Mouse (Mus musculus): ENCODE data around the gene Dph5. TPM values are rescaled to one million over a fixed set of nuclear protein-coding genes. Genes with fewer than 3 reads are reported as not detected.

Dph5 gene
- polyA plus RNA-seq, 1 experiment from 2014 or later = 12.9 TPM

DNA sequence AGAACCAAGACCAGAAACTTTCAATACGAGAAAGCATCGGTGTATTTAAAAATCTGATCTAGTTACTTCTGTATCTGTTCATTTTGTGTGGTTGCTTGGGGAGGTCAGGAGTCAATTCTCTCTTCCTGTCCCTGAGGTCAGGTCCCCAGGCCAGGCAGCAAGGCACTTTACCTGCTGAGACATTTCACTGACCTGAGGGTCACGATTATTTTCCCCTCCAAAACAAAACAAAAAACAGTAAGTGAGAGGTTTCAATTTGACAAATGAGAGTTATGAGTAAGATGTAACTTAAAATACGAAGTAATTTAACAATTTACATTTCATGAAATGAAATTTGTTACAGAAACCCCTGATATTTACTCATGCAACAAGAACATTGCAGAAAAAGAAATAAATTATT, 64.7 kb downstream of the Dph5 start:
- Histone ChIP-seq H3K4me3 (ENCODE audit: inconsistent target) (no peak overlapping the region), H3K27ac (no peak overlapping the region), H3K36me3 (ENCODE audit: inconsistent target) (peaks cover 81% of the 10 kb centered on the region), H3K79me2 (ENCODE audit: inconsistent target) (no peaks in the 10 kb centered on the region)
- 98% methylated on average over 4 of the region's 4 CpGs for WGBS (ENCODE audit: missing documents)

- no peak overlapping the region for H3K4me3 ChIP-seq (ENCODE audit: inconsistent target)
- peaks cover 83% of the 10 kb centered on the region for H3K36me3 ChIP-seq (ENCODE audit: inconsistent target)
- no peaks in the 10 kb centered on the region for H3K79me2 ChIP-seq (ENCODE audit: inconsistent target)
- WGBS (ENCODE audit: missing documents) = 66% methylated on average over 3 of the region's 3 CpGs
- H3K27ac ChIP-seq = no peak overlapping the region
Observed at GRCm38 (mm10) chr3:115953088-115953487, 65.5 kb downstream of the Dph5 start.

GRCm38 (mm10) chr3:115957223-115957622, 69.6 kb downstream of the Dph5 start:
- Histone ChIP-seq H3K27ac (no peak overlapping the region), H3K4me3 (ENCODE audit: inconsistent target) (no peak overlapping the region), H3K36me3 (ENCODE audit: inconsistent target) (peaks cover 71% of the 10 kb centered on the region), H3K79me2 (ENCODE audit: inconsistent target) (no peaks in the 10 kb centered on the region)
- 99% methylated on average over 7 of the region's 7 CpGs for WGBS (ENCODE audit: missing documents)

DNA sequence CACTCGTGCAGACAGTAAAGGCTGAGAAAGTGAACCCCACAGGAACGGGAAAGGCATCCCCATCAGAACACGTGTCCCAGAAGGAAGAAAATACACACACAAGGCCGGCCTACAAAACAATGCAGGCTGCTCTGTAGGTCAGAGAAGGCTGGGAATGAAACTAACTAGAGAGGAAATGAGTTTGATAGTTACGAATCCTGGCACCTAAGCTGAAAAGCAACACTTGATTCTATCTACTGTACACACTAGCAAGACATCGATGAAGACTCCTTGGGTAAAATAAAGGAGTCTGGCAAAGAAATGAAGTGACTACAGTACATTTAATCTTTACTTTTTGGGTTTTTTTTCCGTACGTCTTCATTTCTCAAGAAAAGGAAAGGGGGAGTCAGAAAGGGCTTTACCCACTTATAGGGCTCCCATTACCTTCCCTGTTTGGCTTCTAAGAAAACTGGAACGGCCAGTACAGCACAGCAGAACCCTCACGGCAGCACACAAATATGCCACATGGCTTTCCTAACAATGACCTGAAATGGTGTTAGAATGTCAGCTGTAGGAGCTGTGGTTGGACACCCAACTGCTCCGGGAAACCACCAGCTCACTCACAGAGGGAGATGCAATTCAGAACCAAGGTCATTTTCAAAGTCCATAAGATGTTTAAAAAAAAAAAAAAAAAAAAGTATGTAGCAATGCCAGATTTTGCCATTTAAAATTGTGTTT, 73.8 kb downstream of the Dph5 start:
- WGBS (ENCODE audit: missing documents) = 89% methylated on average over 11 of the region's 11 CpGs
- H3K36me3 ChIP-seq (ENCODE audit: inconsistent target) = peaks cover 38% of the 10 kb centered on the region
- no peak overlapping the region for H3K4me3 ChIP-seq (ENCODE audit: inconsistent target)
- no peaks in the 10 kb centered on the region for H3K79me2 ChIP-seq (ENCODE audit: inconsistent target)
- H3K27ac ChIP-seq = no peak overlapping the region

GRCm38 (mm10) chr3:115962028-115962415, 74.4 kb downstream of the Dph5 start:
- Histone ChIP-seq H3K4me3 (ENCODE audit: inconsistent target) (no peak overlapping the region), H3K79me2 (ENCODE audit: inconsistent target) (no peaks in the 10 kb centered on the region), H3K36me3 (ENCODE audit: inconsistent target) (peaks cover 33% of the 10 kb centered on the region), H3K27ac (no peak overlapping the region)
- WGBS (ENCODE audit: missing documents) = 92% methylated on average over 4 of the region's 4 CpGs

- Histone ChIP-seq H3K36me3 (ENCODE audit: inconsistent target) (peaks cover 17% of the 10 kb centered on the region), H3K4me3 (ENCODE audit: inconsistent target) (no peak overlapping the region), H3K27ac (no peak overlapping the region), H3K79me2 (ENCODE audit: inconsistent target) (no peaks in the 10 kb centered on the region)
- 83% methylated on average over 1 of the region's 1 CpGs for WGBS (ENCODE audit: missing documents)
Observed at GRCm38 (mm10) chr3:115963597-115963996, 76.0 kb downstream of the Dph5 start.

GRCm38 (mm10) chr3:115964071-115964470, 76.4 kb downstream of the Dph5 start:
- Histone ChIP-seq H3K79me2 (ENCODE audit: inconsistent target) (no peaks in the 10 kb centered on the region), H3K27ac (no peak overlapping the region), H3K36me3 (ENCODE audit: inconsistent target) (peaks cover 14% of the 10 kb centered on the region), H3K4me3 (ENCODE audit: inconsistent target) (no peak overlapping the region)
- WGBS (ENCODE audit: missing documents) = 98% methylated on average over 5 of the region's 5 CpGs

DNA sequence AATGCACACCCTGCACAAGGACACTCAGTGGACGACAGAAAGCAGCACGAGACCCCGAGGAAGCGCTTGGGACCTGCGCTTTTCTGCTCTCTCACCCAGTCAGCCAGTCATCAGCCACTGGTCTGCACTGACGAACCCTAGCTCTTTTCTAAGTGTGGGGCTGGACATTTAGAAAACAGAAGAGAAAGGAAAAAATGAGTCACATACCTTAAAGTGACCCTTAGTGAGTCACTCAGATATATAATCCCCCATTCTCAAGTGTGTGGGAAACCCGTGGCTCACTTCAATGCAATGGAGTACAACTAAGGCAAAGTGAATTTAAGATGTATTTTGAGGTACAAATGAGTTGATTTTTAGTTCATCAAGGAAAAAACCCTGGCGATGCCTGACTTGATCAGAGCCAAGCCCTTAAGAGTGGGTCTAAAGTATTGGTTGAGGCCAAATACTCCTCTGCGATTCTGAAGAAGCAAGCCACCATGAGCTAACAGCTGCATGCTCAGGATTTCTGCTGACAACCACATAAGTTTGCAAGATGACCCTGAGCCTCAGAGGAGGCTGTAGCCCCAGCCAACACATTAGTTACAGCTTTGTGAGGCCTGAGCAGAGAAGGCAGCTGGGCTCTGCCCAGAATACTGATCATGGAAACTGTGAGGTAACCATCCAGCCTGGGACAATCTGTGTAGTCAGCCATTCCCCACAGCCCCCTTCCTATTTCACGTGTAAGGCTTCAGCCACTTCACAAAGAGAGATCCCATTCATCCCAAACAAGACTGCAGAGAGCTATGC, 81.3 kb downstream of the Dph5 start:
- Histone ChIP-seq H3K36me3 (ENCODE audit: inconsistent target) (peaks cover 53% of the 10 kb centered on the region), H3K27ac (no peak overlapping the region), H3K4me3 (ENCODE audit: inconsistent target) (no peak overlapping the region), H3K79me2 (ENCODE audit: inconsistent target) (no peaks in the 10 kb centered on the region)
- WGBS (ENCODE audit: missing documents) = 92% methylated on average over 10 of the region's 10 CpGs

DNA sequence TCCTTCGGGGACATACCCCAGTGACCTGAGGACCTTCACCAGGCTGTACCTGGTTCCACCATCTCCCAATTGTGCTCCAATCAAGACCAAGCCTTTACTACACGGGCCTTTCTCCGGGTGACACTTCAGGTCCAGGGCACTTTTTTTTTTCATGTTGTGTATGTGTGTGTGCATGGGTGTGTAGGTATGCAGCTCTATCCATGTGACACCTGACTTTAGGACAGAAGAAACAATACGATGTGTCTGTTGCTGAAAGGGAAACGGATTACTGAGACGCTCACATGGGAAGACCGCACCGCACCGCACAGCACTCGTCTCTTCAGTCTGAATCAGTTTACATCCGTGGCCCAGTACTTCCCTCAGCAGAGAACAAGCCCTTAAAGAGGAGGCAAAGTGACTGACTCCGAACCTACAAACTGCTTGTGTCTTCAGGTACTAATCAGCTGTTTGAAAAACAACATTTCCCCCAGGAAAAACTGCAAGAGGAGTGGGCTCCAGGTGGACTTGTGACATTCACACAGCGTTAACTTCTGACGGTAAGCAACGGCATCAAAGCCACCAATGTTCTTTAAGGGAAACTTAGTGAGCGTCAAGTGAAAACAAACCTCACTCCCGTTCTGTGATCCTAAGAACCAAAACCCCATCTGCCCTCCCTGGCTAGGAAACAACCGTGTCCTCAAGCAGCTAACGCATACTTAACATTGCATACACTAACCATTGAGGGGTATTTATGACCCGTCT, 83.6 kb downstream of the Dph5 start:
- Histone ChIP-seq H3K27ac (no peak overlapping the region), H3K36me3 (ENCODE audit: inconsistent target) (peaks cover 65% of the 10 kb centered on the region), H3K79me2 (ENCODE audit: inconsistent target) (no peaks in the 10 kb centered on the region), H3K4me3 (ENCODE audit: inconsistent target) (no peak overlapping the region)
- WGBS (ENCODE audit: missing documents) = 95% methylated on average over 17 of the region's 20 CpGs

- no peaks in the 10 kb centered on the region for H3K79me2 ChIP-seq (ENCODE audit: inconsistent target)
- no peak overlapping the region for H3K4me3 ChIP-seq (ENCODE audit: inconsistent target)
- WGBS (ENCODE audit: missing documents) = 92% methylated on average over 14 of the region's 14 CpGs
- no peak overlapping the region for H3K27ac ChIP-seq
- H3K36me3 ChIP-seq (ENCODE audit: inconsistent target) = peaks cover 73% of the 10 kb centered on the region
Observed at GRCm38 (mm10) chr3:115971891-115972646, 84.4 kb downstream of the Dph5 start.

DNA sequence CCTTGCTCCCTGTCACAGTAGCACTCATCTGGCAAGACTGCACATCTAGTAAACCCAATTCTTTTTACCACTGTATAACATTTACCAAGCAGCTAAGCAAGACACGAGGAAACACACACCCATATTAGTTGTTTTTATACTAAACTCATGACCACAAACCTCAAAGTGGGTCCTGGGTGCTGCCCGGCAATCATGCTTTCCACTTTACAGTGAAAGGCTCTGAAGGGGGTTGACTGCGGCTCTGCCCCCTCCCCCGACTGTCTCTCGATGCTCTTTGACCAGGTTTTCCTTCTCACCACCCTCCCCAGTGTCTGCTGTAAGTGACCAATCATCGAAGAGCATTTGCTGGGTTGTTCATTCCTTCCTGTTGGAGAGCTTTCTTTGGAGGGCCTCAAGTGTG, 86.6 kb downstream of the Dph5 start:
- Histone ChIP-seq H3K79me2 (ENCODE audit: inconsistent target) (no peaks in the 10 kb centered on the region), H3K27ac (no peak overlapping the region), H3K4me3 (ENCODE audit: inconsistent target) (no peak overlapping the region), H3K36me3 (ENCODE audit: inconsistent target) (peaks cover 86% of the 10 kb centered on the region)
- 88% methylated on average over 6 of the region's 6 CpGs for WGBS (ENCODE audit: missing documents)

- WGBS (ENCODE audit: missing documents) = 88% methylated on average over 10 of the region's 10 CpGs
- H3K27ac ChIP-seq = no peak overlapping the region
- no peaks in the 10 kb centered on the region for H3K79me2 ChIP-seq (ENCODE audit: inconsistent target)
- H3K4me3 ChIP-seq (ENCODE audit: inconsistent target) = no peak overlapping the region
- peaks cover 84% of the 10 kb centered on the region for H3K36me3 ChIP-seq (ENCODE audit: inconsistent target)
Observed at GRCm38 (mm10) chr3:115974995-115975394, 87.4 kb downstream of the Dph5 start.

- Histone ChIP-seq H3K36me3 (ENCODE audit: inconsistent target) (peaks cover 79% of the 10 kb centered on the region), H3K4me3 (ENCODE audit: inconsistent target) (no peak overlapping the region), H3K27ac (no peak overlapping the region), H3K79me2 (ENCODE audit: inconsistent target) (no peaks in the 10 kb centered on the region)
- 0% methylated on average over 1 of the region's 1 CpGs for WGBS (ENCODE audit: missing documents)
Observed at GRCm38 (mm10) chr3:115979000-115979399, 91.4 kb downstream of the Dph5 start.

GRCm38 (mm10) chr3:115983217-115983616, 95.6 kb downstream of the Dph5 start:
- Histone ChIP-seq H3K27ac (no peak overlapping the region), H3K36me3 (ENCODE audit: inconsistent target) (peaks cover 60% of the 10 kb centered on the region), H3K4me3 (ENCODE audit: inconsistent target) (no peak overlapping the region), H3K79me2 (ENCODE audit: inconsistent target) (no peaks in the 10 kb centered on the region)
- 95% methylated on average over 8 of the region's 8 CpGs for WGBS (ENCODE audit: missing documents)

Data from macrophage (primary cell).